Mouse (Mus musculus) olfactory bulb, adult 2 months (tissue): ENCODE measurements around the gene Zfp473.

ENCODE experiments used
- CTCF ChIP-seq: fragments of 200-500 bp; IDR thresholded peaks from 2 replicates; pipeline ENCODE4 v1.5.1; 2012; ENCODE audit warnings: low read depth, mild to moderate bottlenecking, low read length, moderate library complexity; ENCODE audit not compliant: insufficient read depth
- POLR2A ChIP-seq: fragments of 200-500 bp; IDR thresholded peaks from 2 replicates; pipeline ENCODE4 v1.6.1; 2012; ENCODE audit warnings: mild to moderate bottlenecking, low read depth, low read length, moderate library complexity; ENCODE audit not compliant: insufficient read depth

DNA sequence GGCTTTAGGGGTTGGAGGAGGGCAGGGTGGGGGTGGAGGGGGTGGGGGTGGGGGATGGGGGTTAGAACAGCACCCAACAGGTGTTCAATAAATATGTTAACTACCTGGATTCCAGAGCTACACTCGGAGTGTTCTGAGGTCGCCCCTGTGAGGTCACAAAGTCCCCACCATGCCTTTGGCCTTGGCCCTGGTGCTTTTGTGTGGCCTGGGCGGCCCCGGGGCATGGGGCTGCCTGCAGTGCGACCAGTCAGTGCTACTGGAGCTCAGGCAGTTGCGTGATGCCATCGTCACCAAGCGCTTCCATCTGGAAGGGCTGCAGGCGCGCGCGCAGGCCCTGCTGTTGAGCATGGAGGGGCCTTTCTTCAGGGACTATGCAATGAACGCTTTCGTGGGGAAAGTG, 42.3 kb downstream of the Zfp473 start, which contains the start of gene Izumo2:
- TF ChIP-seq CTCF (no peak), POLR2A (no peak)
